Mouse (Mus musculus) frontal cortex, adult (tissue): Measurements from ENCODE around the gene Olfr494.

Source experiments
- ATAC-seq: cut with Nextera tagmentation; 2 replicates; pipeline ENCODE4 v1.9.2; 2017; ENCODE audit warnings: mild to moderate bottlenecking, moderate library complexity, mixed read lengths; ENCODE audit not compliant: low TSS enrichment

The Olfr494 gene

DNA sequence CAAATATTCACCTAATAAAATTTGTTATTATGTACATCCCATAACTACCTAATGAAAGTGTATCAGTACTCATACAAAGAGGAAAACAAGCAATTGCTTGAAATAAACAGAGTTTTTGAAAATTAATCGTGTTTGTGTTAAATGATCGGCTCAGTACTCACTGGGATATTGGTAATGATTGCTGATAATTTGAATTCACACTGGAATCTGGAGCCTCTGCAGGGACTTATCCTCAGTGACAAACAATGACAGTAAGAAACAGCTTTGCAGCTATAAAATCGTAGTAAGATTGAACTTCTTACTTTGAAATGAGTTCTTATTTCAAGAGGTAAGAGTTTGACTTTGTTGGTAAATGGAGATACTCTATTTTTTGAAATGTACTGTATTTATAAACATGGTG, at the start of gene Olfr494:
TSS of gene Olfr494 (plus strand) at position 301 of the 400 bp plus-strand sequence.
- no peak for ATAC-seq

DNA sequence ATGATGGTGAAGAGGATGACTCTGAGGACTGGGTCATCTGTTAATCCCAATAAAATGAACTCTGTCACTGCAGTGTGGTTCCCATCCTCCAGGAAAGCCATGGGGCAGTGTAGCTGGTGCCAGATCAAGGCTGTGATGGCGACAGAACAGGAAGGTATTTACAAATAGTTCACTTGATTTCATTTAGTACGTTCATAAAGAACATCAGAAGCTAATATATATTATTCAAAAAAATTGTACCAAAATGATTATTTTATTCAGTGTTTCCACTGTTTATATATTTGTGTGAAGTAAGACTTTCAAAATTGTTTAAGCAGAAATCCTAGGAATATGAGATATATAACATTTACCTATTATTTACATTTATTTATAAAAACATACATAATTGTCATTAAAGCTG, 41.6 kb upstream of the Olfr494 start, which contains the start of gene Olfr492:
TSS of gene Olfr492 (minus strand) at position 101 of the 400 bp plus-strand sequence.
- no peak for ATAC-seq

DNA sequence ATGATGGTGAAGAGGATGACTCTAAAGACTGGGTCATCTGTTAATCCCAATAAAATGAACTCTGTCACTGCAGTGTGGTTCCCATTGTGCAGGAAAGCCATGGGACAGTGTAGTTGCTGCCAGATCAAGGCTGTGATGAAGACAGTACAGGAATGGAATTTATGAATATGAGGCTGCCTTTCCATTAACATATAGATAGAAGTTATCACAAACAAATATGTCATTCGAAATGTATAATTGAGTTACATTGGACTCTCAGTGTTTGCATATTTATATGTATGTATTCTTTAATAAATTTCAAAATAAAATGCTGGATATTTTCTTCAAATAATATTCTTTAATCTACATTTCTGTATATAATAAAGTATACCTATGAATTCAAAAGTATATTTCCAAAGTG, 18.3 kb upstream of the Olfr494 start, which contains the start of gene Olfr493:
TSS of gene Olfr493 (minus strand) at position 101 of the 400 bp plus-strand sequence.
- no peak for ATAC-seq

DNA sequence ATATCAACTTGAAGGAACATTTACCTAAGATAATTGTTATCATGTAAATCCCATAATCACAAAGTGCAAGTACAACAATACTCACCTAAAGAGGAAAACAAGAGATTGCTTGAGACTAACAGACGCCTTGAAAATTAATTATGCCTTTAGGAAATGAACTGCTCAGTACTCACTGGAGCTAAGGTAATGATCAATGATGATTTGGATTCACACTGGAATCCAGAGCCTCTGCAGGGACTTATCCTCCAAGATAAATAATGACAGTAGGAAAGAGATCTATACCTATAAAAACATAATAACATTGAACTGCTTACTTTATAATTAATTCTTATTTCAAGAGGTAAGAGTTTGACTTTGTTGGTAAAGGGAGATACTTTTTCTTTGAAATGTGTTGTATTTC, 27.7 kb downstream of the Olfr494 start, which contains the start of gene Olfr495:
TSS of gene Olfr495 (plus strand) at position 301 of the 400 bp plus-strand sequence.
- ATAC-seq = no peak
